Mouse (Mus musculus): ENCODE measurements around the gene Zmym2. TPM values are rescaled to one million over a fixed set of nuclear protein-coding genes. Genes with fewer than 3 reads are reported as not detected.
A peak's percentile ranks its signal among the peaks of the same experiment; 100 is the strongest.
"Not testable (repeated sequence)": the region's sequence is repeated elsewhere in the genome, so short reads cannot be mapped to it uniquely, and the experiment has no call there.

The Zmym2 gene
- 10 to 100 TPM; 35.2 to 36.8 TPM for total RNA-seq (2021)
- long read RNA-seq, experiment 1, partial matches to known transcripts = 5 of 19 reads
- long read RNA-seq, experiment 1, other reads (novel, unspliced or antisense) = 14 of 19 reads
- long read RNA-seq, experiment 2, partial matches to known transcripts = 1 of 12 reads
- long read RNA-seq, experiment 2, other reads (novel, unspliced or antisense) = 11 of 12 reads

DNA sequence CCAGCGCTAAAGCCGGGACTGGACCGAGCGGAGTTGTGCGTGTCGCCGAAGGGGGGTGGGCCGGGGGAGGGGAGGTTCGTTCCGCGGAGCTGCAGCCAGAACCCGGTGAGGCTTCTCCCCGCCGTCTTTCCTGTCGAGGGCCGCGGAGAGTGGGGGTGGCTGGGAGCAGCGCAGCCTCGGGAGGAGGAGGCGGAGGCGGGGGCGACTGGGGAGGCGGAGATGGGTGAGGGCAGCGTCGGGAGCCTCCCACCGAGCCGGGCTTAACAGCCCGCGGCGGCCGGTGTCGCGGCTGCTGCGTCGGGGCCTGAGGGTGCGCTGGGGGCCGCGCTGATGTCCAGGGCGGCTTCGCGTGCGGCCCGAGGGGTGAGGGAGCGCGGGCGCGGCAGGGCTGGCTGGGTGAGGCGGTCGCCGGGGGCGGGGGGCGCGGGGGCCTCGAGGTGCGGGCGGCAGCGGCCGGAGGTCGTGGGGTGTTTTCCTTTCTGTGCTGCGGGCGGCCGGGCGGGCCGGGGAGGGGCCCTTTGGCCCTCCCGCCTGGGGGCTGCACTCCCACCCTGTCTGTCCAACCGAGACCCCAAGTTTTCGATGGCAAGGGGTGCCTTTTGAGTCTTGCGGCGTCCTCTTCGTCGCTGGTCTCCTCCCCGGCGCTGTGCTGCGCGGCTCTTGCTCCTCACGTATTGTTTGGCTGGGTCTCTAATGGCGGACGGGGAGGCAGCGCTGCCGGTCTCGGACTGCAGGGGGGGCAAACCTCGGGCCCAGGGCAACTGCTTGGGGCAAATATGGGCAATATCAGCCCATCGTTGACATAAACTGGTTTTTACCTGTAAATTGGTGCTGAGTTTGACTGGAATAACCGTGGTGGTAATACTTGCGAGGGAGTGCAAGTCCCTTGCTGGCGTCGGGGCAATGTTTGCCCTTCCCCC, at the start of gene Zmym2:
Zmym2 (plus strand) TSS at position 60 of the 920 bp plus-strand sequence.
- Histone ChIP-seq H3K4me3 (peak within 1 kb of the TSS; percentile 83), H3K27ac (peak within 1 kb of the TSS; percentile 98)
- peak; percentile 76 for DNase-seq
- peak; percentile 65 for TF ChIP-seq CTCF (IDR thresholded peaks at IDR 0.05)
- intact Hi-C loops (cut with DNase I) = loop anchor here (2.0 kb wide), 1 partner anchor 74 kb away; no protein-coding TSS in a partner anchor

DNA sequence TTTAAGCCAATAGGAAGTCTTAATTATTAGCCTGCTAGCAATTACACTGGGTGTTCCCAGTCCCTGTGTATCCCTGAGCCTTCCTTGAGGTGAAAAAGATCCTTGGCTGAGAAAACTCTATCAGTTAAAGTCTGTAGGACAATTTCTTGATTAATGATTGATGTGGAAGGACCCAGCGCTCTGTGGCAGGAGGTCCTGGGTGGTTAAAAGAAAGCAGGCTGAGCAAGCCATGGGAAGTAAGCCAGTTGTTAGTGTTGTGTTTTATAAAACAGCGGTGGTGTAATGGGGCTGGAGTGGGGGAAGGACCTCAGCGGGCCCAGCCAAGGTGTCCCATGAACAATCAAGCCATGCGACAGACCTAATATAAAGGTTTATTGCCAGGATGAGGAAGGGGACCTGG, 42.4 kb upstream of the Zmym2 start:
- no peak for TF ChIP-seq CTCF (IDR thresholded peaks at IDR 0.05)
- no peak for DNase-seq
- Histone ChIP-seq H3K27ac (no peak overlapping the region), H3K4me3 (no peak overlapping the region)
- intact Hi-C loops (cut with DNase I) = no loop called here

DNA sequence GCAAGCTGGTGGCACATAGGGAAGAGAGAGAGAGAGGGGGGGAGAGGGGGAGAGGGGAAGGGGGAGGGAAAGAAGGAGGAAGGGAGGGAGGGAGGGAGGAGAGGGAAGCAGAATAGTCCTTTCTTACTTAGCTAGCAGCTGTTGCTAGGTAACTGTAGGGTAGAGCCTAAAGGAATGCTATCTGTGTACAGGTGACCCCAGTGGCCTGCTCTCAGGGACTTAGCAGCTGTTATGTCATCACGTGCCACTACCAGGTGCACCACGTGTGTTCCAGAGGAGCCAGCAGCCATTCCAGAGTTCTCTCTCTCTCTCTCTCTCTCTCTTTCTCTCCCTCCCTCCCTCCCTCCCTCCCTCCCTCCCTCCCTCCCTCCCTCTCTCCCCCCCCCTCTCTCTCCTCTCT, 41.9 kb upstream of the Zmym2 start:
- intact Hi-C loops (cut with DNase I) = no loop called here
- Histone ChIP-seq H3K27ac (no peak overlapping the region), H3K4me3 (no peak overlapping the region)
- DNase-seq = no peak
- TF ChIP-seq CTCF (IDR thresholded peaks at IDR 0.05) = no peak

DNA sequence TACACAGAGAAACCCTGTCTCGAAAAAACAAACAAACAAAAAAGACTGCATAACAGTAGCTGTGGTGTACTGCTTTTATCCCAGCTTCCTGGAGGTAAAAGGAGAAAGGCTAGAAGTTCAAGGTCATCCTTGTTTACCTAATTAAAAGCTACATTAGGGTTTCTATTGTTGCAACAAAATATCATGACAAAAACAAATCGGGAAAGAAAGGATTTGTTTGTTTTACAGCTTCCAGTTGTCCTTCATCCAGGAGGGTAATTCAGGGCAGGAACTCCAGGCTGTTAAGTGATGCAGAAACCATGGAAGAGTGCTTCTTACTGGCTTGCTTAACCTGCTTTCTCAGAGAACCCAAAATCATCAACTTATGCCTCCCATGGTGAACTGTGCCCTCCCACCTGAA, 38.1 kb upstream of the Zmym2 start:
- no peak overlapping the region for H3K4me3 ChIP-seq
- TF ChIP-seq CTCF (IDR thresholded peaks at IDR 0.05) = no peak
- intact Hi-C loops (cut with DNase I) = no loop called here
- DNase-seq = no peak
- H3K27ac ChIP-seq = no peak overlapping the region

DNA sequence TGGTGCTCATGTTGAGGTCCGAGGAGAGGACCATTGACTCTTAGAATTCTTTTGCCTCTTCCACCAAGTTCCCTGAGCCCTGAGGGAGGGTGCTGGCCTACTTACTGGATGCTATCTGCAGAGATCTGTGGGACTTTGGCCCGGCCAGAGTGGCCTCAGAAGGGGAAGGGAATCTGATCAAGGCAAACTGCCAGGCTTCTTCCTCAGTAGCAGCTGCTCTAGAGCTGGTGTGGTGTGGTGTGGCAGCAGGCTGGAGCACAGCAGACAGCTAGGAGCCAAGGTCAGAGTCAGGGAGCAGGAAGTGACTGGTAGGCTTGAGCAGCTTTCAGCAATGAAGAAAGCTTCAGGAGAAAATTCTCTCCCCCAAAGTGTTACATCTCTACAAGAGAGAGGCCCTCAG, 36.8 kb upstream of the Zmym2 start:
- intact Hi-C loops (cut with DNase I) = no loop called here
- Histone ChIP-seq H3K27ac (no peak overlapping the region), H3K4me3 (no peak overlapping the region)
- no peak for TF ChIP-seq CTCF (IDR thresholded peaks at IDR 0.05)
- no peak for DNase-seq

DNA sequence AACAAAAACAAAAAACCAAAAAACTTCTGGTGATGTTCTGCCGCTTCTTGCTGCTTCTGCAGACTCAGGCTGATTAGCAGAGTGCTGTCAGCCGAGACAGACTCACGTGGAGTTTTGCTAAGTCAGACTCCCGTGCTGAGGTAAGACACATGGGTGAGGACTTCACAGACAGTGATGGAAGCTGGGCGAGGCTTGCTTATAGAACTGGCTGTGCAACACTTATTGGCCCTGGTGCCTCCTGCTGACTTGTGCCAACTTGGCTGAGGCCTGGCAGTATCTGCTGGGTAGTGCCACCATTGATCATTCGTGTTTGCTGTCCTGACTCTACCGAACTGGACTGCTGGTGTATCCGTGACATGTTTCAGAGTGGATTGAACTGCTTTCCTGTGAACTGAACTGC, 22.4 kb upstream of the Zmym2 start:
- no peak overlapping the region for H3K4me3 ChIP-seq
- no peak for DNase-seq
- intact Hi-C loops (cut with DNase I) = no loop called here
- no peak overlapping the region for H3K27ac ChIP-seq
- no peak for TF ChIP-seq CTCF (IDR thresholded peaks at IDR 0.05)

DNA sequence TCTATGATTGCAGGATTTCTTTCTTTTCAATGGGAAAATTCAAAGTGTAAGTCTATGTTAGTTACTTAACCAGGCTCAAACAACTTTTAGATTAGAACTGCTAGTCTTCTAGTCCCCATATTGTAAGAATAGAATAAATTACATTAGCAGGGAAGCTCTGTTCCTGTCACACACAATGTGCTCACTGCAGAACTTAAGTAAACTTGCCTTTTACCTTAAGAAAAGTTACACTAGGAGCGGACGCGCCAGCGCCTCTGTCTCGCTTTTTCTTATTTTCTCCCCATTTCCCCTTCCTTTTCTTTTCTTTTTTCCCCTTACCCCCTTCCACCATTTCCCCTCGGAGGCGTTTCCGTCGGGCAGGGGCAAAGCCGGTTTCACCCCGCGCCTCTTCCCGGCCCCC, 21.8 kb upstream of the Zmym2 start:
- no peak for DNase-seq
- Histone ChIP-seq H3K27ac (no peak overlapping the region), H3K4me3 (peak overlapping the region; percentile 55)
- no peak for TF ChIP-seq CTCF (IDR thresholded peaks at IDR 0.05)
- intact Hi-C loops (cut with DNase I) = no loop called here

DNA sequence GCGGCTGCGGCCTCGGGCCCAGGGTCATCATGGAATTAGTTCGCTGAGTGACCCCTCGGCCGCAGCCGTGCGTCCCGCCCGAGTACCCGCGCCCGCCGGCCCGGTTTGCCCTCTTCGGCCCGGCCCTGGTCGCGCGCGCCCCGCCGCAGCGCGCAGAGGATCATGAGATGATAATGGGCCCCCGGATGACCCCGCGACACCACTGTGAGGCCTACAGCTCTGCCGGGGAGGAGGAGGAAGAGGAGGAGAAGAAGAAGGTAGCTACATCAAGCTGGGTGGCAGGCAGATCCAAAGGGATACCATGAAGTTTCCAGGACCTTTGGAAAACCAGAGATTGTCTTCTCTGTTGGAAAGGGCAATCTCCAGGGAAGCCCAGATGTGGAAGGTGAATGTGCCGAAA, 21.3 kb upstream of the Zmym2 start:
- H3K27ac ChIP-seq; DNase-seq; intact Hi-C loops (cut with DNase I): not testable (repeated sequence)
- peak overlapping the region; percentile 55 for H3K4me3 ChIP-seq

DNA sequence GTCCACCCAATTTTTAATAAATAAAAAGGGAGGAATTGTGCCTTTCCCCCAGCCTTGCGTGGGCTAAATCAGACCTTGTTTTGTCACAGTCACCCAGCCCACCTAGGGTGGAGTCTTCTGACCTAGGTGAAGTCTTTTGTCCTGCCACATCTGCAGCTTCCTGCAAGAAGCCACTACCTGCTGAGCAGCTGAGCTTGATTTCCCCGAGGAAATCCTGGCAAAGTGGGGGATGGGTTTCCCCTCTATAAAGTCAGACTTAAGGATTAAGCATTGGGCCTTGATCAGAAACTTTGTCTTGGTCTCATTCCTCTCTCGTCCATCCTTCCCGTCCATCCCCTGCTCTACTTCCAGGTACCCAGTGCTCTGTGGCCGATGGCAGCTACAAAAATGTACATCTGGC, 12.9 kb upstream of the Zmym2 start:
- no peak for DNase-seq
- Histone ChIP-seq H3K4me3 (no peak overlapping the region), H3K27ac (no peak overlapping the region)
- intact Hi-C loops (cut with DNase I) = no loop called here
- TF ChIP-seq CTCF (IDR thresholded peaks at IDR 0.05) = no peak

DNA sequence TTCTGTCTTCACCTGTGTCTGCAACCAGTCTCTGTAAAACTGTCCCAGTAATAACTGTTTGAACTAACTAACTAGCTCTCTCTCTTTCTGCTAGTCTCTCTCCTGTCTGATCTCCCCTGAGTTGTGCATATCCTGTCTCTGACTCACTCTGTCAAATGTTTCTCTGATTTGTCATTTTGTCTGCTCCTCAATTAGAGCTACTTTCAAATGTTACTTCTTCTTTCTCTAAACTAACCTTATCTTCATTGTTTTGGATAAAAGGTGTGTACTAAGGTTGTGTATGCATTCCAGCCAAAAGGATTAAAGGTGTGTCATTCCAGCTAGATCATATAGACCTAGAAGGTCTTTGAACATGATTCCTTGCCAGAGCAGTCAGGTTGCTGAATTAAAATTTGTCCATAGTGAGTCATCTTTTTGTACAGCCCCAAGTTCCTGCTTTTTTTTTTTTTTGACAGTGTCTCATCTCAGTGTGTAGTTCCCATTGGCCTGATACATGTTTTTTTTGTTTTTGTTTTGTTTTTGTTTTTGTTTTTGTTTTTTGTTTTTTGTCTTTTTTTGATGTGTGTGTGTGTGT, 10.8 kb upstream of the Zmym2 start:
- H3K27ac ChIP-seq = no peak overlapping the region
- intact Hi-C loops (cut with DNase I) = no loop called here
- TF ChIP-seq CTCF (IDR thresholded peaks at IDR 0.05) = no peak
- no peak overlapping the region for H3K4me3 ChIP-seq
- DNase-seq = no peak

DNA sequence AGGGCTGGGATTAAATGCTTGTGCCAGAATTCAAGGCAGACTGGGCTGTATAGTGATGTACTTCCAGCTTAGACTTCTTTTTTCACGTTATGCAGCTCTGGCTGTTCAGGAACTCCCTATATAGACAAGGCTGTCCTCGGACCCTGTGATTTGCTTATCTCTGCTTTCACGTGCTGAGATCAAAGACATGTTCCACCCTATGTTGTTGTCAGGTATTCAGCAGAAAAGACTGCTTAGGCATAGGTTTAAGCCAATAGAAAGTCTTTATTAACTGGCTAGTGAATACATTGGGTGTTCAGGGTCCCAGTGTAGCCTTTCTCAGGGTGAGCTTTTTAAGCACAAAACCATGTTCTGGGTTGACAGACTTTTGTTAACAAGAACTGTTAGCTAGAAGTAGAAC, 5.2 kb upstream of the Zmym2 start:
- no peak for DNase-seq
- Histone ChIP-seq H3K4me3 (no peak overlapping the region), H3K27ac (no peak overlapping the region)
- intact Hi-C loops (cut with DNase I) = no loop called here
- no peak for TF ChIP-seq CTCF (IDR thresholded peaks at IDR 0.05)

DNA sequence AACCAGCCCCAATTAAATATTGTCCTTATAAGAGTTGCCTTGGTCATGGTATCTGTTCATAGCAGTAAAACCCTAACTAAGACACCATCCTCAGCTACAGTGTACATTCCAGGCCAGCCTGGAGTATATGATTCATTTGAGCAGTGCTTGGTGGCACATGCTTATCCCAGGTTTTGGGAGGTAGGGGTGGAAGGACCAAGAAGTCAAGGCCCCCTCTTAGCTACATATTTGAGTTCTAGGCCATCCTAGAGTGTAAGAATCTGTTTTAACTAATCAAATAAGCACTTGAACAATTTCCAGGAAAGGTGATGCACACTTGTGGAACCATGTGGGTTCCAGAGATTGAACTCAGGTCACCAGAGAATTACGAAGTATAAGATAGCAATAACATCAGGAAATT, 3.0 kb upstream of the Zmym2 start:
- TF ChIP-seq CTCF (IDR thresholded peaks at IDR 0.05) = no peak
- H3K4me3 ChIP-seq = no peak overlapping the region
- intact Hi-C loops (cut with DNase I) = no loop called here
- DNase-seq = no peak
- H3K27ac ChIP-seq = no peak overlapping the region

DNA sequence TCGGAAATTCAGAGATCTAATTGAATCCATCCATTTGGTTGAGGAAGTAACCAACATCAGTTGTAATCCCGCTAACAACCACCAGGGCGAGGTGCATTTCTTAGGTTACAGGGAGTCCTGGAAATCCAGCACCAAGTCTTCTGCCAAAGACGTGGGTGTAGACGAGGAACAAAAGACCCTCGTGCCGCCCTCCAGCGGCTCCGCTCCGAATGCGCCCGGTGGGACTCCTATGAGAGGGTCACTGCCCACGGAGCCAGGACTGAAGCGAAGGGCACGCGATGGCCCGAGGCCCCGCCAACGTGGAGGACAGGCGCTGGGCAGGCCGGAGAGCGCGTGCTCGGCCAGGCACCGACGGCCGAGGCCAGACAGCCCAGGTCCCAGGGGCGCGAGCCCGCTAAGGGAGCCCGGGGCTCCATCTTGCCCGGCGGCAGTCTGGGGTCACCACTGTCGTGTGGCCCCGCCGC, 1.1 kb upstream of the Zmym2 start:
- intact Hi-C loops (cut with DNase I) = no loop called here
- H3K4me3 ChIP-seq = peak overlapping the region; percentile 74
- H3K27ac ChIP-seq = peak overlapping the region; percentile 98
- peak; percentile 76 for TF ChIP-seq CTCF (IDR thresholded peaks at IDR 0.05)
- DNase-seq = peak; percentile 82

DNA sequence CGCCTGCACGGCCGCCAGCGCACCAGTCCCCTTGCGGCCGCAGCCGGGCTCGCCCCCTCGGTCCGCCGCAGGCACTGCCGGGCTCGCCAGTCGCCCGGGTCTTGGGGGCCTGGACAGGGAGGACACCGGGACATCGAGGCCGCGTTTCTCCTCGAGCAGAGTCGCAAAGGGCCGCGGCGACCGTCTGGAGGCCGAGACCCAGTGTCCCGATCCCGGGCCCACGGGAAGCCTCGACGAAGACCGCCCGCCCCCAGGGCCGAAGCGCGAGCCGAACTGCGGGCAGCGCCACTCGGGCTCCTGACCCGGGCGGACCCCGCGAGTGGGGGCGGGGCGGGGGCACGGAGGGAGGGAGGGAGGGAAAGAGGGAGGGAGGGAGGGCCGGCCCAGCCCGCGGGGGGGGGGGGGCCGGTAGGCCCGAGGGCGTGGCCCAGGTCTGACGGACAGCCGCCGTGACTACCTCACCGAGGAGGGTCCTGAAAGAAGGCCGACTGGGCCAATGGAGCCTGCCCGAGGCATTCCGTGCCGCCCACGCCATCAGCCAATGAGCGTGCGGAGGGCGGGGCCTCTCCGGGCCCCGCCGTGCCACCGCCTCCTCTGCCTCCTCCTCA, 363 bp upstream of the Zmym2 start:
- peak overlapping the region; percentile 74 for H3K4me3 ChIP-seq
- H3K27ac ChIP-seq = peak overlapping the region; percentile 98
- DNase-seq = peak; percentile 92
- intact Hi-C loops (cut with DNase I) = loop anchor here (2.0 kb wide), 1 partner anchor 73 kb away; no protein-coding TSS in a partner anchor

All from gastrocnemius, adult 2 months (tissue).